Mouse (Mus musculus): ENCODE data around the gene Nrxn1. TPM values are rescaled to one million over a fixed set of nuclear protein-coding genes. Genes with fewer than 3 reads are reported as not detected.
A peak's percentile ranks its signal among the peaks of the same experiment; 100 is the strongest.
"Not testable (repeated sequence)": the region's sequence is repeated elsewhere in the genome, so short reads cannot be mapped to it uniquely, and the experiment has no call there.

The Nrxn1 gene
- polyA plus RNA-seq, 1 experiment from 2014 or later: 285 TPM

GRCm38 (mm10) chr17:90253451-90254131 is 839.3 kb downstream of the Nrxn1 start:
- no peaks in the 10 kb centered on the region for H3K27me3 ChIP-seq (ENCODE audit: control insufficient read depth, insufficient read depth, low read length)
- no peaks in the 10 kb centered on the region for H3K9me3 ChIP-seq (ENCODE audit: control insufficient read depth, low read length)
- WGBS: 67% methylated on average over 5 of the region's 5 CpGs
- H3K4me2 ChIP-seq (ENCODE audit: low read depth, low read length): no peak overlapping the region
- no peak overlapping the region for H3K9ac ChIP-seq (replicated peaks; ENCODE audit: low read depth, low read length)
- no peaks in the 10 kb centered on the region for H3K36me3 ChIP-seq (ENCODE audit: control insufficient read depth, insufficient read depth, low read length)
- ATAC-seq (ENCODE audit: low read depth): no peak
- H3K4me3 ChIP-seq (ENCODE audit: low read depth, low read length): no peak overlapping the region
- H3K4me1 ChIP-seq (ENCODE audit: control insufficient read depth, insufficient read depth, low read length): peaks cover 17% of the 10 kb centered on the region; the same call in 1 of the 2 replicates
- H3K27ac ChIP-seq (ENCODE audit: low read depth, low read length): no peak overlapping the region; the same call in 1 of the 2 replicates

GRCm38 (mm10) chr17:90252196-90252595 is 840.7 kb downstream of the Nrxn1 start:
- no peaks in the 10 kb centered on the region for H3K36me3 ChIP-seq (ENCODE audit: control insufficient read depth, insufficient read depth, low read length)
- peak; percentile 81 for ATAC-seq (ENCODE audit: low read depth)
- H3K9ac ChIP-seq (replicated peaks; ENCODE audit: low read depth, low read length): no peak overlapping the region
- H3K4me1 ChIP-seq (ENCODE audit: control insufficient read depth, insufficient read depth, low read length): peaks cover 17% of the 10 kb centered on the region; the same call in 1 of the 2 replicates
- H3K27me3 ChIP-seq (ENCODE audit: control insufficient read depth, insufficient read depth, low read length): no peaks in the 10 kb centered on the region
- 0 out of 2 replicates have a peak overlapping the region, but pooled peaks have one; percentile 18 for H3K27ac ChIP-seq (ENCODE audit: low read depth, low read length)
- H3K4me2 ChIP-seq (ENCODE audit: low read depth, low read length): no peak overlapping the region
- 16% methylated on average over 1 of the region's 1 CpGs for WGBS
- no peaks in the 10 kb centered on the region for H3K9me3 ChIP-seq (ENCODE audit: control insufficient read depth, low read length)
- H3K4me3 ChIP-seq (ENCODE audit: low read depth, low read length): no peak overlapping the region

DNA sequence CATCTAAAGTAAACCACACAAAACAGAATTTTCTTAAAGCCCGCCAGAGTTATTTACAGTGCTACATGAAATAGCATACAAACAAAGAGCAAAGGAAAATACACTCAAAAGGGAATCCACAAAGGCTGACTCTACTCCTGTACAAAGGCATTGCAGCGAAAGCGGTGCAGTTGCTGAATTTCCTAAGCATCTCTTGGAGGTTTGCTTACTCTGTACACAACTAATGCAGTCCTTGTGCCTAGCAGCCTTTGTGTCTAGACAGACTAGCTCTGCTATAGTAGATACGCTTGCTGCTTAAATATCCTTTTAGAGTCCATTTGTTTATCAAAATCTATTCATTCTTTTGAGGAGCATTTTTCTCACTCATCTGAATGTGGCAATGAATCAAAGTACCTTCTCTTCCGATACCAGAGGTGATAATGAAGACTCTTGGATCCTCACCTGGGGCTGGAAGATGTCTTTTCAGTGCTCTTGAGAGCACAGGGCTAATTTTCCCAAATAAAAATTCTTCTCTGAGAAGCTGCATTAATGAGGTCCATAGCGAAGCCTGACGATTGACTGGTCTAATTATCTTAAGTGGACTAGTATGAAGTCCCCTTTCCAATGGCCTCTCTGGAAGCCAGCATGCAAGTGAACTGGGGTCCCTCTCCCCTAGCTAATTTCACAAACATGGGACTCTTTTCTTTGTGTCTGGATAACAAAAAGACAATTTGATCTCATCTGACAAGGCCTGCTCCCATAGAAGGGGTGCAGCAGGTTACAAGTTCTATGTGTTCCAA is 845.6 kb downstream of the Nrxn1 start:
- ATAC-seq (ENCODE audit: low read depth): no peak
- Histone ChIP-seq H3K9me3 (ENCODE audit: control insufficient read depth, low read length) (no peaks in the 10 kb centered on the region), H3K27me3 (ENCODE audit: control insufficient read depth, insufficient read depth, low read length) (no peaks in the 10 kb centered on the region), H3K4me2 (ENCODE audit: low read depth, low read length) (no peak overlapping the region), H3K9ac (replicated peaks; ENCODE audit: low read depth, low read length) (no peak overlapping the region), H3K4me1 (ENCODE audit: control insufficient read depth, insufficient read depth, low read length) (peaks cover 12% of the 10 kb centered on the region; the same call in 1 of the 2 replicates), H3K4me3 (ENCODE audit: low read depth, low read length) (no peak overlapping the region), H3K36me3 (ENCODE audit: control insufficient read depth, insufficient read depth, low read length) (no peaks in the 10 kb centered on the region), H3K27ac (ENCODE audit: low read depth, low read length) (peak overlapping the region; percentile 49; the same call in 1 of the 2 replicates)
- 72% methylated on average over 7 of the region's 7 CpGs for WGBS

GRCm38 (mm10) chr17:90244339-90244738 is 848.5 kb downstream of the Nrxn1 start:
- H3K4me2 ChIP-seq (ENCODE audit: low read depth, low read length): no peak overlapping the region
- peaks cover under 1% of the 10 kb centered on the region; the same call in 1 of the 2 replicates for H3K4me1 ChIP-seq (ENCODE audit: control insufficient read depth, insufficient read depth, low read length)
- no peaks in the 10 kb centered on the region for H3K27me3 ChIP-seq (ENCODE audit: control insufficient read depth, insufficient read depth, low read length)
- no peaks in the 10 kb centered on the region for H3K9me3 ChIP-seq (ENCODE audit: control insufficient read depth, low read length)
- ATAC-seq (ENCODE audit: low read depth): no peak
- H3K4me3 ChIP-seq (ENCODE audit: low read depth, low read length): no peak overlapping the region
- no peaks in the 10 kb centered on the region for H3K36me3 ChIP-seq (ENCODE audit: control insufficient read depth, insufficient read depth, low read length)
- 55% methylated on average over 2 of the region's 2 CpGs for WGBS
- H3K27ac ChIP-seq (ENCODE audit: low read depth, low read length): no peak overlapping the region
- no peak overlapping the region for H3K9ac ChIP-seq (replicated peaks; ENCODE audit: low read depth, low read length)

- WGBS: 91% methylated on average over 3 of the region's 3 CpGs
- H3K9me3 ChIP-seq (ENCODE audit: control insufficient read depth, low read length): no peaks in the 10 kb centered on the region
- no peak for ATAC-seq (ENCODE audit: low read depth)
These were observed 853.9 kb downstream of the Nrxn1 start for GRCm38 (mm10) chr17:90238964-90239363.

DNA sequence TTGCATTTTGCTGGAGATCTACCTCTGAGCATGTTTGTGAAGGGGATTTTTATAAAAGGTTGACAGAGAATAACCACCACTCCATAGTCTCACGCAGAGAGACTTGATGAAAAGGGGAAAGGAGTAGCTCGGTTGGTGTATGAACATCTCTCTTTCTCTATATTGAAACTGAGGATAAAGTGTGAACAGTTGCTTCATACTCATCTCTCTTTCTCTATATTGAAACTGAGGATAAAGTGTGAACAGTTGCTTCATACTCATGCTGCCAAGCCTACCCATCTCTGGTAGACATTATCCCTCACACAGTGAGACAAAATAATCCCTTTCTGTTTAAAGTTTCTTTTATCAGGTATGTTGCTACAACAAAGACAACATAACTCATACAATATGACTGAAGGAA is 854.4 kb downstream of the Nrxn1 start:
- no peaks in the 10 kb centered on the region for H3K27me3 ChIP-seq (ENCODE audit: control insufficient read depth, insufficient read depth, low read length)
- no peak for ATAC-seq (ENCODE audit: low read depth)
- no peaks in the 10 kb centered on the region for H3K36me3 ChIP-seq (ENCODE audit: control insufficient read depth, insufficient read depth, low read length)
- no peak overlapping the region for H3K4me3 ChIP-seq (ENCODE audit: low read depth, low read length)
- no peak overlapping the region for H3K4me2 ChIP-seq (ENCODE audit: low read depth, low read length)
- no peak overlapping the region for H3K27ac ChIP-seq (ENCODE audit: low read depth, low read length)
- WGBS: 93% methylated on average over 2 of the region's 2 CpGs
- no peak overlapping the region for H3K9ac ChIP-seq (replicated peaks; ENCODE audit: low read depth, low read length)
- no peaks in the 10 kb centered on the region for H3K4me1 ChIP-seq (ENCODE audit: control insufficient read depth, insufficient read depth, low read length)
- H3K9me3 ChIP-seq (ENCODE audit: control insufficient read depth, low read length): no peaks in the 10 kb centered on the region

More at GRCm38 (mm10) chr17:90238964-90239363, 853.9 kb downstream of the Nrxn1 start:
- Histone ChIP-seq H3K4me3 (ENCODE audit: low read depth, low read length) (no peak overlapping the region), H3K27ac (ENCODE audit: low read depth, low read length) (no peak overlapping the region), H3K9ac (replicated peaks; ENCODE audit: low read depth, low read length) (no peak overlapping the region), H3K36me3 (ENCODE audit: control insufficient read depth, insufficient read depth, low read length) (no peaks in the 10 kb centered on the region), H3K27me3 (ENCODE audit: control insufficient read depth, insufficient read depth, low read length) (no peaks in the 10 kb centered on the region), H3K4me2 (ENCODE audit: low read depth, low read length) (no peak overlapping the region), H3K4me1 (ENCODE audit: control insufficient read depth, insufficient read depth, low read length) (no peaks in the 10 kb centered on the region)

- not testable (repeated sequence) for H3K9me3 ChIP-seq (ENCODE audit: control insufficient read depth, low read length); H3K27ac ChIP-seq (ENCODE audit: low read depth, low read length); H3K4me2 ChIP-seq (ENCODE audit: low read depth, low read length); H3K4me1 ChIP-seq (ENCODE audit: control insufficient read depth, insufficient read depth, low read length); H3K4me3 ChIP-seq (ENCODE audit: low read depth, low read length); H3K36me3 ChIP-seq (ENCODE audit: control insufficient read depth, insufficient read depth, low read length); H3K27me3 ChIP-seq (ENCODE audit: control insufficient read depth, insufficient read depth, low read length); ATAC-seq (ENCODE audit: low read depth); H3K9ac ChIP-seq (replicated peaks; ENCODE audit: low read depth, low read length)
- WGBS: 91% methylated on average over 1 of the region's 1 CpGs
These were observed 857.2 kb downstream of the Nrxn1 start for GRCm38 (mm10) chr17:90235674-90236073.

DNA sequence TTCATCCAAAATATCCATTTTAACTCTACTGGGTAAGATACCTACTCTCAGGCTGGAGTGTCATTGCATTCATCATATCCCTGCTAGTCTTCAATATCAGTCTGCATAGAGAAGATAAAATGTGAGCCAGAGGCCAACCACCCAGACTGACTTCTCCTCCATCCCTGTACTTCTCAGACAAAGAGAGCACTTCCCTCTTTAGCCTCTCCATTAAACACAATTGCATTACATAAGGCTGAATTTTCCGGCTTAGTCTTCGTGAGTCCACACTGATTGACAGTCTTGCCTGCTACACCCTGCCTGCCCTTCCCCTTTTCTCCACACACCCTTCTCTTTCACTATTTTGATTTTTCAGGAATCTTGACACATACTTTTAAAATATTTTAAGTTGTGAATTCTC is 858.1 kb downstream of the Nrxn1 start:
- no peak for ATAC-seq (ENCODE audit: low read depth)
- no peak overlapping the region for H3K4me3 ChIP-seq (ENCODE audit: low read depth, low read length)
- WGBS: 80% methylated on average over 2 of the region's 2 CpGs

GRCm38 (mm10) chr17:90208547-90208946 is 884.3 kb downstream of the Nrxn1 start:
- no peaks in the 10 kb centered on the region for H3K27me3 ChIP-seq (ENCODE audit: control insufficient read depth, insufficient read depth, low read length)
- no peak for ATAC-seq (ENCODE audit: low read depth)
- H3K9me3 ChIP-seq (ENCODE audit: control insufficient read depth, low read length): no peaks in the 10 kb centered on the region
- H3K9ac ChIP-seq (replicated peaks; ENCODE audit: low read depth, low read length): no peak overlapping the region
- no peaks in the 10 kb centered on the region for H3K4me1 ChIP-seq (ENCODE audit: control insufficient read depth, insufficient read depth, low read length)
- H3K27ac ChIP-seq (ENCODE audit: low read depth, low read length): no peak overlapping the region
- H3K36me3 ChIP-seq (ENCODE audit: control insufficient read depth, insufficient read depth, low read length): no peaks in the 10 kb centered on the region
- no peak overlapping the region for H3K4me2 ChIP-seq (ENCODE audit: low read depth, low read length)
- H3K4me3 ChIP-seq (ENCODE audit: low read depth, low read length): no peak overlapping the region

More for the DNA sequence above, 858.1 kb downstream of the Nrxn1 start:
- H3K9me3 ChIP-seq (ENCODE audit: control insufficient read depth, low read length): no peaks in the 10 kb centered on the region
- H3K4me1 ChIP-seq (ENCODE audit: control insufficient read depth, insufficient read depth, low read length): no peaks in the 10 kb centered on the region
- no peaks in the 10 kb centered on the region for H3K36me3 ChIP-seq (ENCODE audit: control insufficient read depth, insufficient read depth, low read length)
- H3K4me2 ChIP-seq (ENCODE audit: low read depth, low read length): no peak overlapping the region
- H3K27me3 ChIP-seq (ENCODE audit: control insufficient read depth, insufficient read depth, low read length): no peaks in the 10 kb centered on the region
- H3K9ac ChIP-seq (replicated peaks; ENCODE audit: low read depth, low read length): no peak overlapping the region
- H3K27ac ChIP-seq (ENCODE audit: low read depth, low read length): no peak overlapping the region
